Mouse (Mus musculus) liver, embryonic 13.5 days (tissue): ENCODE results near the gene Olfr61. TPM values are rescaled to one million over a fixed set of nuclear protein-coding genes. Genes with fewer than 3 reads are reported as not detected.
"Not testable (repeated sequence)": the region's sequence is repeated elsewhere in the genome, so short reads cannot be mapped to it uniquely, and the experiment has no call there.

Source experiments
- ATAC-seq: fragments of 200-750 bp; cut with Nextera tagmentation; 2 replicates; pipeline ENCODE4 v1.8.0; 2017; ENCODE audit warnings: low read depth, mild to moderate bottlenecking, moderate number of reproducible peaks, moderate library complexity
- DNase-seq: peaks from one replicate; pipeline ENCODE4 v3.0.0; 2022
- H3K27ac ChIP-seq: fragments of 300-500 bp; sonication (generic); 2 replicates; pipeline ENCODE4 v1.5.1; 2015; ENCODE audit warnings: moderate library complexity, mild to moderate bottlenecking, inconsistent platforms
- H3K27me3 ChIP-seq: fragments of 300-500 bp; sonication (generic); 2 replicates; pipeline ENCODE4 v1.6.1; 2015; ENCODE audit warnings: mild to moderate bottlenecking, inconsistent platforms
- H3K36me3 ChIP-seq: fragments of 300-500 bp; sonication (generic); 2 replicates; pipeline ENCODE4 v1.6.1; 2015; ENCODE audit warnings: mild to moderate bottlenecking, inconsistent platforms
- H3K4me1 ChIP-seq: fragments of 300-500 bp; sonication (generic); replicated peaks from 2 replicates; pipeline ENCODE4 v1.6.1; 2015; ENCODE audit warnings: inconsistent platforms
- H3K4me2 ChIP-seq: fragments of 300-500 bp; sonication (generic); 2 replicates; pipeline ENCODE4 v1.6.1; 2015; ENCODE audit warnings: inconsistent platforms, mild to moderate bottlenecking, moderate library complexity
- H3K4me3 ChIP-seq: fragments of 300-500 bp; sonication (generic); replicated peaks from 2 replicates; pipeline ENCODE4 v1.5.1; 2015; ENCODE audit warnings: mild to moderate bottlenecking, inconsistent platforms
- H3K9ac ChIP-seq: fragments of 300-500 bp; sonication (generic); 2 replicates; pipeline ENCODE4 v1.6.1; 2015; ENCODE audit warnings: mild to moderate bottlenecking, inconsistent platforms
- H3K9me3 ChIP-seq: fragments of 300-500 bp; sonication (generic); replicated peaks from 2 replicates; pipeline ENCODE4 v1.6.1; 2016; ENCODE audit warnings: inconsistent platforms
- WGBS: fragments of 180-500 bp; shearing (Covaris S2); methylation state at CpG from one replicate; pipeline ENCODE4 v1.1.7; 2015; ENCODE audit not compliant: insufficient replicate concordance; 5-methylcytosine and 5-hydroxymethylcytosine counted together
- polyA plus RNA-seq: library from polyadenylated mRNA; unstranded; fragments of >200 nt; fragmentation: Nextera tagmentation; extraction: Ambion mirVana; gene quantifications from 2 replicates; pipeline ENCODE4 v1.2.1, GENCODE M21; 2015

Gene Olfr61
- not detected in 2 replicates for polyA plus RNA-seq

DNA sequence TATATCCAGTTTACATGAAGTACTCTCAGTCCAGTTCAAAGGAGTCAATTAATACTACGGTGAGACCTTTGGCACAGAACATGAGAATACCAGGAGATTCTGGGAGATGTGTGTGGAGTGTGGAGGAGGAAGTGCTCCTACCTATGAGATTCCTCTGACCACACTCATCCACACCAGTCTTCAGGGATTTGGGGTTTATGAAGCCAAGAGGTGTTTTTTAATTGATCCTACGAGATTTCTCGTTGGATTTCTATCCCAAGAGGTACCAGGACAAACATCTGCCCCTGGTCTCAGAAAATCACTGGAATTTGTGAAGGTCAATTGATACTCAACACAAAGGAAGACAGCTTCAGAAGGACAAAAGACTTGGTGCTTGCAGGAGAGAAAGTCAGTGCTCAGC is at the start of gene Olfr61:
Gene Olfr61, plus strand, starts transcription at position 301 of the 400 bp plus-strand sequence.
- H3K27ac ChIP-seq, H3K4me2 ChIP-seq, ATAC-seq, DNase-seq, H3K9me3 ChIP-seq, H3K4me1 ChIP-seq, H3K9ac ChIP-seq, H3K27me3 ChIP-seq, H3K4me3 ChIP-seq, H3K36me3 ChIP-seq: not testable (repeated sequence)
- 62% methylated on average over 3 of the region's 3 CpGs for WGBS

DNA sequence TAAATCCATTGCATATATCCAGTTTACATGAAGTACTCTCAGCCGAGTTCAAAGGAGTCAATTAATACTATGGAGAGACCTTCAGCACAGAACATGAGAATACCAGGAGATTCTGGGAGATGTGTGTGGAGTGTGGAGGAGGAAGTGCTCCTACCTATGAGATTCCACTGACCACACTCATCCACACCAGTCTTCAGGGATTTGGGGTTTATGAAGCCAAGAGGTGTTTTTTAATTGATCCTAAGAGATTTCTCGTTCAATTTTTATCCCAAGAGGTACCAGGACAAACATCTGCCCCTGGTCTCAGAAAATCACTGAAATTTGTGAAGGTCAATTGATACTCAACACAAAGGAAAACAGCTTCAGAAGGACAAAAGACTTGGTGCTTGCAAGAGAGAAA is 27.8 kb upstream of the Olfr61 start, which contains the start of gene Olfr46:
Gene Olfr46, plus strand, starts transcription at position 301 of the 400 bp plus-strand sequence.
- WGBS, result 52% methylated on average over 2 of the region's 2 CpGs
- not testable (repeated sequence) for ATAC-seq, DNase-seq

DNA sequence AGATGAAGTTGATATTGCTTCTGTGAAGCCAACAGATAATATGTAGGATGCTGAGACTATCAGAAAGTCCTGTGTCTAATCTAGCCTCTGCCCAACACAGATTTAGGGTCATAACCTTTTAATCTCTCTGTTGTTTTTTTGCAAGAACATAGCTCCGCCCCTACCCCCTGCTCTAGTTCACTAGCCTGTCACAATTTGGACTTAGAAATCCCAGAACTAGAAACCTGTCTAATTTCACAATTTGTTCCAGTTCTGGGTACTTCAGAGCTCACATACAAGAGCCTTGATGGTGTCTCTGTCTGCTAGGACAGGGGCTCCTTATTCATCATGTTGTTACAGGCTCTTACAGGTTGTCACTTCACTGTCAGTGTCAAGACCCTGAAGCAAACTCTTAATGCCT is 1.8 kb downstream of the Olfr61 start:
- WGBS, result 23% methylated on average over 1 of the region's 1 CpGs
- H3K27ac ChIP-seq, result no peak overlapping the region
- H3K9me3 ChIP-seq, result no peaks in the 10 kb centered on the region
- no peaks in the 10 kb centered on the region for H3K4me1 ChIP-seq
- H3K36me3 ChIP-seq, result no peaks in the 10 kb centered on the region
- H3K27me3 ChIP-seq, result no peaks in the 10 kb centered on the region
- no peak overlapping the region for H3K4me2 ChIP-seq
- ATAC-seq (no peak), DNase-seq (no peak)
- H3K9ac ChIP-seq, result no peak overlapping the region
- H3K4me3 ChIP-seq, result no peak overlapping the region

More for the DNA sequence above, 27.8 kb upstream of the Olfr61 start, which contains the start of gene Olfr46:
- H3K4me2 ChIP-seq, H3K4me3 ChIP-seq, H3K27ac ChIP-seq, H3K27me3 ChIP-seq, H3K9ac ChIP-seq, H3K9me3 ChIP-seq, H3K4me1 ChIP-seq, H3K36me3 ChIP-seq: not testable (repeated sequence)

DNA sequence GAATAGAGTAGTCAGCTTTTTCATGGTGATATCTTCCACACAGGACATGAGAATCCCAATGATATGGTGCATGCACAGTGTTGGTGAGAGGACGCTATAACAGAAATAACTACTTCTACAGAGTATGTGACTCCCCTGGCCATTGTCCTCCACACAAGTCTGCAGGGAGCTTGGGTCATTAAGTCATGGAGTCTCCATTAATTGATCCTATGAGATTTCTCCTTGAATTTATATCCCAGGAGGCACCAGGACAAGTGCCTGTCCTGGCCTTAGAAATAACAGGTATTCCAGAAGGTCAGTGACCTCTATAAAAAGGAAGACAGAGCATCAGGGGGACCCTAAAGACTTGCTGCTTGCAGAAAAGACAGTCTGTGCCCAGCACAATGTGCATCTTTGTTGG is 17.4 kb downstream of the Olfr61 start, which contains the start of gene Olfr53:
Gene Olfr53, plus strand, starts transcription at position 301 of the 400 bp plus-strand sequence.
- Histone ChIP-seq H3K27me3 (no peaks in the 10 kb centered on the region), H3K27ac (no peak within 1 kb of the TSS), H3K36me3 (no peaks in the 10 kb centered on the region), H3K4me3 (no peak within 1 kb of the TSS), H3K9me3 (no peaks in the 10 kb centered on the region), H3K9ac (no peak within 1 kb of the TSS), H3K4me1 (no peaks in the 10 kb centered on the region), H3K4me2 (no peak within 1 kb of the TSS)
- WGBS, result 56% methylated on average over 1 of the region's 1 CpGs
- DNase-seq, result no peak
- no peak for ATAC-seq

DNA sequence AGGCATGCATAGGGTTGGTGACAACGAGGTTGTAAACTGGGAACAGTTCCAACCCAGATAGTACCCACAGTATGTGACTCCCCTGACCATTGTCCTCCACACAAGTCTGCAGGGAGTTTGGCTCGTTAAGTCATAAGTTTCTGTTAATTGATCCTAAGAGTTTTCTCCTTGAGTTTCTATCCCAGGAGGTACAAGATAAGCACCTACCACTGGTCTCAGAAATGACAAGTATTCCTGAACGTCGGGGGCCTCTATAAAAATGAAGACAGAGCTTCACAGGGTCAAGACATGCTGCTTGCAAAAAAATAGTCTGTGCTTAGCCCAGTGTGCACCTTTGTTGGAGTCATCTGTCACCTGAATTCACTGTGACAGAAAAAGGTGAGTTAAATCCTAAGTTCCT is 30.9 kb downstream of the Olfr61 start, which contains the start of gene Olfr539:
Gene Olfr539, plus strand, starts transcription at position 301 of the 400 bp plus-strand sequence.
- H3K4me2 ChIP-seq, result no peak within 1 kb of the TSS
- H3K9ac ChIP-seq, result no peak within 1 kb of the TSS
- DNase-seq (no peak), ATAC-seq (no peak)
- H3K9me3 ChIP-seq, result no peaks in the 10 kb centered on the region
- H3K27ac ChIP-seq, result no peak within 1 kb of the TSS
- H3K27me3 ChIP-seq, result no peaks in the 10 kb centered on the region
- no peak within 1 kb of the TSS for H3K4me3 ChIP-seq
- no peaks in the 10 kb centered on the region for H3K4me1 ChIP-seq
- 47% methylated on average over 4 of the region's 4 CpGs for WGBS
- H3K36me3 ChIP-seq, result no peaks in the 10 kb centered on the region

GRCm38 (mm10) chr7:140670693-140671092 is 41.9 kb downstream of the Olfr61 start:
- not testable (repeated sequence) for H3K4me3 ChIP-seq, H3K4me2 ChIP-seq, H3K27ac ChIP-seq, H3K4me1 ChIP-seq, DNase-seq, H3K9me3 ChIP-seq, ATAC-seq, H3K36me3 ChIP-seq, H3K27me3 ChIP-seq, H3K9ac ChIP-seq
- 53% methylated on average over 3 of the region's 3 CpGs for WGBS

- H3K4me3 ChIP-seq, result no peak overlapping the region
- H3K4me1 ChIP-seq, result no peaks in the 10 kb centered on the region
- H3K9me3 ChIP-seq, result no peaks in the 10 kb centered on the region
- H3K9ac ChIP-seq, result no peak overlapping the region
- no peaks in the 10 kb centered on the region for H3K27me3 ChIP-seq
- no peaks in the 10 kb centered on the region for H3K36me3 ChIP-seq
- WGBS, result 8% methylated on average over 4 of the region's 6 CpGs
- DNase-seq (no peak), ATAC-seq (no peak)
- H3K4me2 ChIP-seq, result no peak overlapping the region
- no peak overlapping the region for H3K27ac ChIP-seq
These were observed 47.1 kb downstream of the Olfr61 start for GRCm38 (mm10) chr7:140675863-140676262.

GRCm38 (mm10) chr7:140679591-140679990 is 50.8 kb downstream of the Olfr61 start:
- H3K4me3 ChIP-seq, H3K36me3 ChIP-seq, ATAC-seq, H3K9me3 ChIP-seq, H3K27ac ChIP-seq, DNase-seq, H3K4me2 ChIP-seq, H3K4me1 ChIP-seq, H3K9ac ChIP-seq, H3K27me3 ChIP-seq: not testable (repeated sequence)
- 47% methylated on average over 4 of the region's 4 CpGs for whole genome bisulfite sequencing

DNA sequence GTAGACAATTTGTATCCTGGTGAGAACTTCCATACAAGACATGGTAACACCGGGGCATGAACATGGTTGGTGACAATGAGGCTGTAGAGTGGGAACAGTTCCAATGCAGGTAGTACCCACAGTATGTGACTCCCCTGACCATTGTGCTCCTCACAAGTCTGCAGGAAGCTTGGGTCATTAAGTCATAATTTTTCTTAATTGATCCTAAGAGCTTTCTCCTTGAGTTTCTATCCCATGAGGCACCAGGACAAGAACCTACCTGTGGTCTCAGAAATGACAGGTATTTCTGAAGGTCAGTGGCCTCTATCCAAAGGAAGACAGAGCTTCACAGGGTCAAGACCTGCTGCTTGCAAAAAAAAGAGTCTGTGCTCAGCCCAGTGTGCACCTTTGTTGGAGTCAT is 52.9 kb downstream of the Olfr61 start, which contains the start of gene Olfr45:
Gene Olfr45, plus strand, starts transcription at position 301 of the 400 bp plus-strand sequence.
- WGBS, result 73% methylated on average over 1 of the region's 1 CpGs
- no peaks in the 10 kb centered on the region for H3K36me3 ChIP-seq
- ATAC-seq (no peak), DNase-seq (no peak)
- no peaks in the 10 kb centered on the region for H3K27me3 ChIP-seq
- H3K9me3 ChIP-seq, result no peaks in the 10 kb centered on the region
- no peak within 1 kb of the TSS for H3K27ac ChIP-seq
- no peak within 1 kb of the TSS for H3K4me2 ChIP-seq
- H3K9ac ChIP-seq, result no peak within 1 kb of the TSS
- H3K4me3 ChIP-seq, result no peak within 1 kb of the TSS
- H3K4me1 ChIP-seq, result no peaks in the 10 kb centered on the region

Other genes starting within 250 kb of the Olfr61 start
- not detected in 2 replicates for gene Olfr531, start 226.1 kb upstream of the Olfr61 start, polyA plus RNA-seq
- gene Olfr532, start 207.3 kb upstream of the Olfr61 start, polyA plus RNA-seq, result not detected in 2 replicates
- gene Olfr533, start 165.6 kb upstream of the Olfr61 start, polyA plus RNA-seq, result not detected in 2 replicates
- not detected in 2 replicates for gene Olfr535, start 144.8 kb upstream of the Olfr61 start, polyA plus RNA-seq
- not detected in 2 replicates for gene Olfr536, start 121.6 kb upstream of the Olfr61 start, polyA plus RNA-seq
- not detected in 2 replicates for gene Olfr538, start 61.1 kb upstream of the Olfr61 start, polyA plus RNA-seq
- not detected in 2 replicates for gene Olfr46, start 27.7 kb upstream of the Olfr61 start, polyA plus RNA-seq
- gene Olfr53, start 17.5 kb downstream of the Olfr61 start, polyA plus RNA-seq, result not detected in 2 replicates
- not detected in 2 replicates for gene Olfr539, start 31.0 kb downstream of the Olfr61 start, polyA plus RNA-seq
- not detected in 2 replicates for gene Olfr45, start 53.0 kb downstream of the Olfr61 start, polyA plus RNA-seq
- not detected in 2 replicates for gene Olfr541, start 68.3 kb downstream of the Olfr61 start, polyA plus RNA-seq
- gene Cyp2e1, start 134.8 kb downstream of the Olfr61 start, polyA plus RNA-seq, result 0.10 TPM in 1 of 2 replicates, not detected in the other
- 0.17 and 0.20 TPM in 2 replicates for gene Syce1, start 158.9 kb downstream of the Olfr61 start, polyA plus RNA-seq
- gene Zfp941, start 193.2 kb downstream of the Olfr61 start, polyA plus RNA-seq, result 0.24 and 0.38 TPM in 2 replicates
- gene Urah, start 206.0 kb downstream of the Olfr61 start, polyA plus RNA-seq, result 9.7 and 10.9 TPM in 2 replicates
- not detected in 2 replicates for gene Scgb1c1, start 216.6 kb downstream of the Olfr61 start, polyA plus RNA-seq
- not detected in 2 replicates for gene Odf3, start 218.8 kb downstream of the Olfr61 start, polyA plus RNA-seq
- gene Gm45785, start 227.4 kb downstream of the Olfr61 start, polyA plus RNA-seq, result not detected in 2 replicates
- 25.0 and 25.1 TPM in 2 replicates for gene Ric8a, start 228.0 kb downstream of the Olfr61 start, polyA plus RNA-seq
- 17.1 and 20.1 TPM in 2 replicates for gene Bet1l, start 228.6 kb downstream of the Olfr61 start, polyA plus RNA-seq